In genomic region chr5:148980607-148981006, GRCm38 (mm10) we compare ENCODE assay signal across 10 mouse cellular contexts. TPM values are rescaled to one million over a fixed set of nuclear protein-coding genes. Genes with fewer than 3 reads are reported as not detected.
DNase-seq lines count a peak whose midpoint lies in the region; ATAC-seq lines count a peak whose summit lies in the region.
"Had no signal": no experiment of that assay in that cellular context is flagged by ENCODE, and none has a peak within 500 bp of the region (broad histone marks: within the 10 kb centered on the region; RNA-seq: fewer than 3 reads in every experiment).

No protein-coding gene starts in this region.

- H3K36me3 ChIP-seq in heart, embryonic 11.5 days (ENCODE audit: control insufficient read depth, insufficient read depth, low read length): no peaks in the 10 kb centered on the region
- H3K36me3 ChIP-seq in liver, embryonic 13.5 days: no peaks in the 10 kb centered on the region

- H3K27ac ChIP-seq in heart, embryonic 11.5 days (ENCODE audit: low read depth, low read length): no peak overlapping the region
- H3K27ac ChIP-seq in liver, embryonic 13.5 days: no peak overlapping the region
- H3K27ac ChIP-seq: macrophage had no signal

- no peaks in the 10 kb centered on the region for H3K27me3 ChIP-seq in heart, embryonic 11.5 days (ENCODE audit: control insufficient read depth, insufficient read depth, low read length)
- H3K27me3 ChIP-seq in liver, embryonic 13.5 days: no peaks in the 10 kb centered on the region

- no peak for DNase-seq in heart, postnatal 4 days
- peak; percentile 53 for DNase-seq in 416B (ENCODE audit: low read depth)
- DNase-seq in adrenal gland, postnatal 25 days: peak; percentile 19
- DNase-seq in liver, embryonic 13.5 days: peak; percentile 65
- DNase-seq in layer of hippocampus, adult 9-11 months: no peak
- DNase-seq in cerebellum, adult 9-11 months: no peak
- DNase-seq in yolk sac, embryonic 10.5 days (ENCODE audit: low spot score): no peak
- DNase-seq: embryo, embryonic 11 days had no signal

- H3K4me3 ChIP-seq in heart, embryonic 11.5 days (ENCODE audit: low read depth, low read length): no peak overlapping the region
- no peak overlapping the region for H3K4me3 ChIP-seq in liver, embryonic 13.5 days (replicated peaks)

- H3K4me2 ChIP-seq in heart, embryonic 11.5 days: no peak overlapping the region
- no peak overlapping the region for H3K4me2 ChIP-seq in liver, embryonic 13.5 days

- peak; percentile 62; the same call in 1 of the 2 replicates for ATAC-seq in heart, embryonic 11.5 days (replicated peaks; ENCODE audit: insufficient number of reproducible peaks, low FRiP score, low TSS enrichment)
- ATAC-seq in liver, embryonic 13.5 days (ENCODE audit: low read depth): peak; percentile 81

- peaks cover 15% of the 10 kb centered on the region for H3K4me1 ChIP-seq in heart, embryonic 11.5 days (ENCODE audit: control insufficient read depth, insufficient read depth, low read length)
- peaks cover 38% of the 10 kb centered on the region for H3K4me1 ChIP-seq in liver, embryonic 13.5 days (replicated peaks)

- 44% methylated on average over 6 of the region's 6 CpGs for WGBS in heart, embryonic 11.5 days (ENCODE audit: insufficient replicate concordance)
- 43% methylated on average over 6 of the region's 6 CpGs for WGBS in liver, embryonic 13.5 days (ENCODE audit: insufficient replicate concordance)

- no peak overlapping the region for H3K9ac ChIP-seq in heart, embryonic 11.5 days (ENCODE audit: low read depth, low read length)
- no peak overlapping the region for H3K9ac ChIP-seq in liver, embryonic 13.5 days

- peaks cover 4% of the 10 kb centered on the region for H3K9me3 ChIP-seq in heart, embryonic 11.5 days (replicated peaks; ENCODE audit: control insufficient read depth, low read length)
- 0 out of 2 replicates have a peak, but pooled peaks cover 4% of the 10 kb centered on the region for H3K9me3 ChIP-seq in liver, embryonic 13.5 days (replicated peaks)

RNA-seq across cellular contexts. Expression of gene Gm42791, which starts 14.3 kb away (rescaled TPM):
- polyA plus RNA-seq in heart, embryonic 11.5 days (2014; fragmentation: Nextera tagmentation; extraction: Ambion mirVana): 2.5 TPM in 1 of 2 replicates, not detected in the other
- 1 to 10 TPM; 2.6 to 2.9 TPM for total RNA-seq in heart, postnatal 4 days (2021)
- 6.7 and 7.4 TPM in 2 replicates for total RNA-seq in adrenal gland, postnatal 25 days (2021)
- 0.32 and 0.86 TPM in 2 replicates for polyA plus RNA-seq in liver, embryonic 13.5 days (2015; fragmentation: Nextera tagmentation; extraction: Ambion mirVana)

RNA-seq across cellular contexts. Expression of gene Katnal1, which starts 51.5 kb away (rescaled TPM):
- 17.4 and 18.5 TPM in 2 replicates for polyA plus RNA-seq in heart, embryonic 11.5 days (2014; fragmentation: Nextera tagmentation; extraction: Ambion mirVana)
- 10 to 100 TPM in 1 of 2 experiments, 1 to 10 TPM in 1; 9.6 to 11.0 TPM for total RNA-seq in heart, postnatal 4 days (2021)
- 7.4 and 8.1 TPM in 2 replicates for total RNA-seq in adrenal gland, postnatal 25 days (2021)
- polyA plus RNA-seq in liver, embryonic 13.5 days (2015; fragmentation: Nextera tagmentation; extraction: Ambion mirVana): 8.4 and 12.7 TPM in 2 replicates

Comparison
In these comparisons a context has a peak if more than half of its experiments do, and no peak if none do; other contexts are left out.
1. DNase-seq: peak in 416B (single experiment), adrenal gland, postnatal 25 days (single experiment) and liver, embryonic 13.5 days (single experiment); none in heart, postnatal 4 days (single experiment), layer of hippocampus, adult 9-11 months (single experiment), cerebellum, adult 9-11 months (single experiment) and yolk sac, embryonic 10.5 days (single experiment).